Mouse (Mus musculus): ENCODE results near the gene Impdh2. TPM values are rescaled to one million over a fixed set of nuclear protein-coding genes. Genes with fewer than 3 reads are reported as not detected.

Impdh2 gene
- total RNA-seq, 2 experiments from 2014 or later = 77.5 to 79.6 TPM

DNA sequence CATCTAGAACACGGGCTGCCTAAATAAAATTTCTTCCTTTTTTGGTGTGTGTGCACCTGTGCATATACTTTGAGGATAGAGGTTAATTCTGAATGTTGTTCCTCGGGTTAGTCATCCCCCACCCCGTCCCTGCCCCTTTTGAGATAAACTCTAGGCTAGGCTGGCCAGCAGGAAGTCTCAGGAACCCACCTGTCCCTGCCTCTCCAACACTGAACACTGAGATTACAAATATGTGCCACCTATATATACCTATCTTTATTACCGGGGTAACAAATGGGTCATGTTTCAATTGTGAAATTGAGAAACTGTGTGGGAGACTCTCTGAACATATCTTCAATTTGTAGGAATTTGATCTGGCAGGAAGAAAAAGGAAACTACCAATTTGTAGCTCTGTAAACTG lies 48.8 kb downstream of the Impdh2 start:
- DNase-seq = no peak

DNA sequence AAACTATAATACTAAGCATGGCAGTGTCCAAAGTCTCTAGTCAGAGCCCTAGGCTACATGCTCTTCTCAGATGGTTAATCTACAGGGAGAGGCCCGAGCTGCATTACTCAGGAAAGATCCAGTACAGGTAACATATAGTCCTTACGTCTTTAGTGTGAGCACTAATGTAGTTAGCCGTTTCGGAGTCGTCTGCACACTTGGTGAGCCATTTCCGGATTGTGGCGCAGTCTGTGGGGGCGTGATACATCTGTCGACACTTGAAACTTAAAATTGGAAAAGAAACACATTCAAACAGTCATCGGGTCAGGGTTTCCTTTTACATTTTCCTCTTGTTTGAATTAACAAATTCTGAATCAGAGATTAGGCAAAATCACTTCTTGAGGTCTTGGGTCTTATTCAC lies 51.4 kb downstream of the Impdh2 start:
- no peak for DNase-seq

Small RNA genes lying within 50 kb of the gene (microRNA-seq; reads per million reads assigned to microRNA genes)
- 0 reads per million in 2 experiments for gene Gm24083
- gene Mir191 = 0 reads per million in 2 experiments
- 1,019 to 1,261 reads per million in 2 experiments for gene Mir425

Other genes starting within 250 kb of the Impdh2 start
- 100 to 1,000 TPM; 159 to 185 TPM for gene Gpx1, start 221.4 kb upstream of the Impdh2 start, total RNA-seq (2021)
- 100 to 1,000 TPM; 105 to 108 TPM for gene Usp4, start 212.4 kb upstream of the Impdh2 start, total RNA-seq (2021)
- gene 1700102P08Rik, start 167.5 kb upstream of the Impdh2 start, total RNA-seq (2021) = 1 to 10 TPM in 1 of 2 experiments, under 1 TPM in 1; 0.64 to 1.1 TPM
- under 1 TPM; 0.10 to 0.11 TPM for gene Ccdc36, start 131.8 kb upstream of the Impdh2 start, total RNA-seq (2021)
- gene BC048562, start 123.8 kb upstream of the Impdh2 start, total RNA-seq (2021) = not detected
- gene Ccdc71, start 99.8 kb upstream of the Impdh2 start, total RNA-seq (2021) = 10 to 100 TPM; 27.0 to 28.4 TPM
- 10 to 100 TPM; 43.9 to 45.6 TPM for gene Klhdc8b, start 98.7 kb upstream of the Impdh2 start, total RNA-seq (2021)
- gene Lamb2, start 80.5 kb upstream of the Impdh2 start, total RNA-seq (2021) = 100 to 1,000 TPM; 217 to 229 TPM
- 100 to 1,000 TPM; 108 to 109 TPM for gene Usp19, start 69.7 kb upstream of the Impdh2 start, total RNA-seq (2021)
- 10 to 100 TPM; 75.7 to 83.6 TPM for gene Qars, start 52.6 kb upstream of the Impdh2 start, total RNA-seq (2021)
- 10 to 100 TPM; 93.5 to 94.0 TPM for gene Qrich1, start 43.5 kb upstream of the Impdh2 start, total RNA-seq (2021)
- 10 to 100 TPM; 57.0 to 64.2 TPM for gene Ndufaf3, start 7.1 kb downstream of the Impdh2 start, total RNA-seq (2021)
- gene Dalrd3, start 9.6 kb downstream of the Impdh2 start, total RNA-seq (2021) = 10 to 100 TPM; 20.6 to 21.6 TPM
- 10 to 100 TPM; 36.6 to 40.0 TPM for gene Wdr6, start 18.5 kb downstream of the Impdh2 start, total RNA-seq (2021)
- 10 to 100 TPM; 13.2 to 13.4 TPM for gene P4htm, start 37.4 kb downstream of the Impdh2 start, total RNA-seq (2021)
- 10 to 100 TPM; 60.7 to 76.7 TPM for gene Arih2, start 89.1 kb downstream of the Impdh2 start, total RNA-seq (2021)
- gene Slc25a20, start 101.8 kb downstream of the Impdh2 start, total RNA-seq (2021) = 100 to 1,000 TPM; 206 to 213 TPM
- 10 to 100 TPM; 74.0 to 79.7 TPM for gene Prkar2a, start 129.0 kb downstream of the Impdh2 start, total RNA-seq (2021)
- gene Ip6k2, start 223.5 kb downstream of the Impdh2 start, total RNA-seq (2021) = 10 to 100 TPM; 43.7 to 48.5 TPM
- gene Nckipsd, start 248.1 kb downstream of the Impdh2 start, total RNA-seq (2021) = 1 to 10 TPM; 8.1 to 8.2 TPM